Mouse (Mus musculus) embryonic facial prominence, embryonic 15.5 days (tissue): ENCODE measurements around the gene Pxdc1. TPM values are rescaled to one million over a fixed set of nuclear protein-coding genes. Genes with fewer than 3 reads are reported as not detected.

Experiments used
- polyA plus RNA-seq: library from polyadenylated mRNA; unstranded; fragments of >200 nt; fragmentation: Nextera tagmentation; extraction: Ambion mirVana; gene quantifications from 2 replicates; pipeline ENCODE4 v1.2.1, GENCODE M21; 2015

The Pxdc1 gene
- polyA plus RNA-seq, 1 experiment from 2014 or later, result 29.2 TPM

Other genes with a start within 250 kb of the Pxdc1 start
- 0.22 and 0.52 TPM in 2 replicates for gene Fam50b, start 81.4 kb upstream of the Pxdc1 start, polyA plus RNA-seq
- gene Prpf4b, start 221.8 kb upstream of the Pxdc1 start, polyA plus RNA-seq, result 71.3 and 72.5 TPM in 2 replicates